In the genomic region with DNA sequence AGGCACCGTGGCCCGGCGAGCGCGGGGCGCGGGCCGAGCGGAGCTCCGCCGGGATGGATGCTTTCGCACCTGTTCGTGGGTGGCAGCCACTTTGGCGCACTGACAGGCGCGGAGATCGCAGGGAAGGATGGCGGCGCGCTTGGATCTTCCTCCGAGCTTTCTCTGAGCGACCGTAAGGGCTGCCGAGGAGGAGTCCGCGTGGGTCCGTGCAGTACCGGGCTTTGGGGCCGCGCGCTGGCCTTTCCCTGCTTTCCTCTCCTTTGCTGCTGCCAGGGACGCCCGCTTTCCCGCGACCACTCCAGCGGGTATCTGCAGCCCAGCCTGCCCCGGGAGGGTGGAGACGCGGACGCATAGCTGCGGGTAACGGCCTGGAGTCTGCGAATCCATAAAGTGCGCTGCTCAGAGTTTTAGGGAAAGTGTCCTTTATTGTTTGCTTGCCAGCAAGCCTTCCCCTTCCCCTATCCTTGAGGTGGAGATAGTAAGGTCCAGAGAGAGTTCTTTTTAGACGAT, we compare ENCODE assay signal across 8 mouse cellular contexts. TPM values are rescaled to one million over a fixed set of nuclear protein-coding genes. Genes with fewer than 3 reads are reported as not detected.
DNase-seq lines count a peak whose midpoint lies in the region; ATAC-seq and TF ChIP-seq lines count a peak whose summit lies in the region.

No protein-coding gene starts in this region.

- H3K27ac ChIP-seq in heart, embryonic 13.5 days (replicated peaks), result peak overlapping the region; percentile 93
- no peak overlapping the region for H3K27ac ChIP-seq in CH12.LX (ENCODE audit: insufficient read depth, low read depth)
- H3K27ac ChIP-seq in embryonic facial prominence, embryonic 10.5 days (replicated peaks), result peak overlapping the region; percentile 95
- H3K27ac ChIP-seq in intestine, embryonic 16.5 days (ENCODE audit: low read length), result peak overlapping the region; percentile 86
- H3K27ac ChIP-seq in midbrain, embryonic 14.5 days (replicated peaks; ENCODE audit: low read depth, low read length), result peak overlapping the region; percentile 94

- H3K9me3 ChIP-seq in heart, embryonic 13.5 days, result no peaks in the 10 kb centered on the region
- no peaks in the 10 kb centered on the region for H3K9me3 ChIP-seq in CH12.LX (replicated peaks; ENCODE audit: low read length)
- no peaks in the 10 kb centered on the region for H3K9me3 ChIP-seq in embryonic facial prominence, embryonic 10.5 days
- H3K9me3 ChIP-seq in intestine, embryonic 16.5 days (ENCODE audit: control insufficient read depth, low read length), result no peaks in the 10 kb centered on the region
- H3K9me3 ChIP-seq in midbrain, embryonic 14.5 days (ENCODE audit: control insufficient read depth, low read length), result no peaks in the 10 kb centered on the region

- TF ChIP-seq EP300 in CH12.LX (IDR thresholded peaks at IDR 0.05; ENCODE audit: low read length), result no peak

- H3K79me2 ChIP-seq in CH12.LX (replicated peaks; ENCODE audit: control insufficient read depth, extremely low read depth, insufficient read depth, poor library complexity, severe bottlenecking), result peaks cover 23% of the 10 kb centered on the region

- TF ChIP-seq POLR2A in CH12.LX (IDR thresholded peaks at IDR 0.05; ENCODE audit: low read depth, low read length), result no peak

- H3K27me3 ChIP-seq in heart, embryonic 13.5 days (replicated peaks), result no peaks in the 10 kb centered on the region
- no peaks in the 10 kb centered on the region for H3K27me3 ChIP-seq in CH12.LX (replicated peaks)
- no peaks in the 10 kb centered on the region for H3K27me3 ChIP-seq in embryonic facial prominence, embryonic 10.5 days (replicated peaks; ENCODE audit: low read depth, poor library complexity, severe bottlenecking)
- no peaks in the 10 kb centered on the region for H3K27me3 ChIP-seq in intestine, embryonic 16.5 days (replicated peaks; ENCODE audit: control insufficient read depth, insufficient read depth, low read length)
- H3K27me3 ChIP-seq in midbrain, embryonic 14.5 days (ENCODE audit: control insufficient read depth, insufficient read depth, low read length), result no peaks in the 10 kb centered on the region

- no peak for DNase-seq in heart, adult 8-10 months (ENCODE audit: low spot score)
- no peak for DNase-seq in CH12.LX (ENCODE audit: extremely low read depth)
- no peak for DNase-seq in embryonic facial prominence, embryonic 10.5 days (ENCODE audit: low spot score)
- peak; percentile 64 for DNase-seq in midbrain, embryonic 14.5 days
- no peak for DNase-seq in natural killer cell, adult 2 months (ENCODE audit: low spot score in 2 of 2)
- DNase-seq in urinary bladder, postnatal 4 days (ENCODE audit: low spot score in 2 of 2), result no peak

- under 1% methylated on average over 45 of the region's 45 CpGs for WGBS in heart, embryonic 13.5 days
- WGBS in embryonic facial prominence, embryonic 10.5 days, result 1% methylated on average over 45 of the region's 45 CpGs
- under 1% methylated on average over 45 of the region's 45 CpGs for WGBS in intestine, embryonic 16.5 days
- under 1% methylated on average over 43 of the region's 45 CpGs for WGBS in midbrain, embryonic 14.5 days

- peak overlapping the region; percentile 93 for H3K4me3 ChIP-seq in heart, embryonic 13.5 days
- H3K4me3 ChIP-seq in CH12.LX (replicated peaks in 1 of 3; ENCODE audit: low read depth in 2 of 3, low read length in 2 of 3, poor library complexity in 1 of 3), result peak overlapping the region; percentile 70 to 97 (median 93)
- H3K4me3 ChIP-seq in embryonic facial prominence, embryonic 10.5 days, result peak overlapping the region; percentile 98
- peak overlapping the region; percentile 98 for H3K4me3 ChIP-seq in intestine, embryonic 16.5 days (ENCODE audit: low read length)
- peak overlapping the region; percentile 87 for H3K4me3 ChIP-seq in midbrain, embryonic 14.5 days (replicated peaks; ENCODE audit: low read depth, low read length)

- peaks cover 46% of the 10 kb centered on the region for H3K4me1 ChIP-seq in heart, embryonic 13.5 days
- peaks cover 13 to 79% of the 10 kb centered on the region in 2 experiments for H3K4me1 ChIP-seq in CH12.LX (ENCODE audit: control insufficient read depth in 1 of 2, insufficient read depth in 2 of 2)
- H3K4me1 ChIP-seq in embryonic facial prominence, embryonic 10.5 days, result peaks cover 43% of the 10 kb centered on the region
- H3K4me1 ChIP-seq in intestine, embryonic 16.5 days (ENCODE audit: control insufficient read depth, insufficient read depth, low read length), result peaks cover 18% of the 10 kb centered on the region
- peaks cover 10% of the 10 kb centered on the region for H3K4me1 ChIP-seq in midbrain, embryonic 14.5 days (ENCODE audit: control insufficient read depth, insufficient read depth, low read length)

- H3K9ac ChIP-seq in heart, embryonic 13.5 days, result peak overlapping the region; percentile 90
- peak overlapping the region; percentile 56 for H3K9ac ChIP-seq in CH12.LX (ENCODE audit: insufficient read depth, low read depth)
- H3K9ac ChIP-seq in intestine, embryonic 16.5 days (ENCODE audit: low read depth, low read length), result peak overlapping the region; percentile 88
- peak overlapping the region; percentile 81 for H3K9ac ChIP-seq in midbrain, embryonic 14.5 days (replicated peaks; ENCODE audit: low read length)

- no peak for TF ChIP-seq CTCF in CH12.LX (conservative IDR thresholded peaks at IDR 0.05 in 1 of 2, IDR thresholded peaks at IDR 0.05 in 1 of 2; ENCODE audit: low read depth in 2 of 2, low read length in 2 of 2)

- ATAC-seq in heart, embryonic 13.5 days (ENCODE audit: extremely low read depth, insufficient number of reproducible peaks, low FRiP score, low TSS enrichment), result peak; percentile 33
- peak; percentile 59 for ATAC-seq in intestine, embryonic 16.5 days
- peak; percentile 60; the same call in 1 of the 2 replicates for ATAC-seq in midbrain, embryonic 14.5 days (ENCODE audit: low FRiP score, low TSS enrichment)

- dilution Hi-C loops in CH12.LX (cut with MboI; ENCODE audit: extremely low pct_ligation_motif_present, extremely low pct_unique_long_range_greater_than_20kb, low sequenced_read_pairs), result no loop called here

- in situ Hi-C loops in CH12.LX (cut with MboI; ENCODE audit: low pct_ligation_motif_present, low pct_unique_long_range_greater_than_20kb, low sequenced_read_pairs), result no loop called here

- H3K4me2 ChIP-seq in heart, embryonic 13.5 days, result peak overlapping the region; percentile 90
- H3K4me2 ChIP-seq in CH12.LX (ENCODE audit: insufficient read depth, low read depth, poor library complexity, severe bottlenecking), result peak overlapping the region; percentile 94
- peak overlapping the region; percentile 79 for H3K4me2 ChIP-seq in intestine, embryonic 16.5 days (ENCODE audit: low read depth, low read length)
- H3K4me2 ChIP-seq in midbrain, embryonic 14.5 days (ENCODE audit: low read length), result peak overlapping the region; percentile 91

- TF ChIP-seq RAD21 in CH12.LX (IDR thresholded peaks at IDR 0.05; ENCODE audit: low read depth, low read length), result no peak

- no peaks in the 10 kb centered on the region; the same call in 1 of the 2 replicates for H3K36me3 ChIP-seq in heart, embryonic 13.5 days
- peaks cover 0 to 32% of the 10 kb centered on the region in 2 experiments for H3K36me3 ChIP-seq in CH12.LX (replicated peaks in 1 of 2; ENCODE audit: control insufficient read depth in 1 of 2, insufficient read depth in 1 of 2, low read length in 1 of 2)
- H3K36me3 ChIP-seq in embryonic facial prominence, embryonic 10.5 days (replicated peaks), result peaks cover 10% of the 10 kb centered on the region
- no peaks in the 10 kb centered on the region for H3K36me3 ChIP-seq in intestine, embryonic 16.5 days (ENCODE audit: control insufficient read depth, insufficient read depth, low read length)
- H3K36me3 ChIP-seq in midbrain, embryonic 14.5 days (ENCODE audit: control insufficient read depth, insufficient read depth, low read length), result no peaks in the 10 kb centered on the region

TF ChIP-seq in CH12.LX, 34 proteins besides CTCF, POLR2A, EP300 and RAD21:
- TF ChIP-seq MXI1 (IDR thresholded peaks at IDR 0.05; ENCODE audit: low read depth, low read length) (0 out of 2 replicates have a peak, but pooled peaks have one; percentile 2), POLR2AphosphoS2 (IDR thresholded peaks at IDR 0.05; ENCODE audit: low read depth, low read length) (no peak), USF1 (IDR thresholded peaks at IDR 0.05; ENCODE audit: low read depth, low read length) (no peak), CHD1 (IDR thresholded peaks at IDR 0.05; ENCODE audit: low read depth, low read length) (no peak), ZMIZ1 (IDR thresholded peaks at IDR 0.05; ENCODE audit: low read depth, low read length) (no peak), JUND (conservative IDR thresholded peaks at IDR 0.05; ENCODE audit: low read depth, low read length) (no peak)

RNA-seq across cellular contexts. Expression of a gene that starts 0.5 kb away (rescaled TPM):
- polyA plus RNA-seq in heart, embryonic 13.5 days (2015; fragmentation: Nextera tagmentation; extraction: Ambion mirVana), result 65.2 and 69.6 TPM in 2 replicates
- 10 to 100 TPM; 26.6 to 33.0 (median 29.9) TPM for total RNA-seq in heart, adult 8-10 months (2022)
- total RNA-seq in CH12.LX (2012; rRNA removed) (44.0 TPM in 2 replicates), CH12.LX (2014; rRNA removed) (122 and 123 TPM in 2 replicates)
- polyA plus RNA-seq in CH12.LX (2012; ENCODE audit: insufficient read length, low read depth), result 62.2 and 63.0 TPM in 2 replicates
- polyA plus RNA-seq in embryonic facial prominence, embryonic 10.5 days (2016; fragmentation: Nextera tagmentation; extraction: Ambion mirVana), result 90.4 and 96.1 TPM in 2 replicates
- 67.9 and 70.9 TPM in 2 replicates for polyA plus RNA-seq in intestine, embryonic 16.5 days (2015; fragmentation: Nextera tagmentation; extraction: Ambion mirVana)
- 58.5 and 71.4 TPM in 2 replicates for polyA plus RNA-seq in midbrain, embryonic 14.5 days (2014; fragmentation: Nextera tagmentation; extraction: Ambion mirVana)
